Mouse (Mus musculus) olfactory bulb, adult 2 months (tissue): Measurements from ENCODE around the gene C3.

ENCODE experiments used
- CTCF ChIP-seq: fragments of 200-500 bp; IDR thresholded peaks from 2 replicates; pipeline ENCODE4 v1.5.1; 2012; ENCODE audit warnings: low read depth, mild to moderate bottlenecking, low read length, moderate library complexity; ENCODE audit not compliant: insufficient read depth
- POLR2A ChIP-seq: fragments of 200-500 bp; IDR thresholded peaks from 2 replicates; pipeline ENCODE4 v1.6.1; 2012; ENCODE audit warnings: mild to moderate bottlenecking, low read depth, low read length, moderate library complexity; ENCODE audit not compliant: insufficient read depth

DNA sequence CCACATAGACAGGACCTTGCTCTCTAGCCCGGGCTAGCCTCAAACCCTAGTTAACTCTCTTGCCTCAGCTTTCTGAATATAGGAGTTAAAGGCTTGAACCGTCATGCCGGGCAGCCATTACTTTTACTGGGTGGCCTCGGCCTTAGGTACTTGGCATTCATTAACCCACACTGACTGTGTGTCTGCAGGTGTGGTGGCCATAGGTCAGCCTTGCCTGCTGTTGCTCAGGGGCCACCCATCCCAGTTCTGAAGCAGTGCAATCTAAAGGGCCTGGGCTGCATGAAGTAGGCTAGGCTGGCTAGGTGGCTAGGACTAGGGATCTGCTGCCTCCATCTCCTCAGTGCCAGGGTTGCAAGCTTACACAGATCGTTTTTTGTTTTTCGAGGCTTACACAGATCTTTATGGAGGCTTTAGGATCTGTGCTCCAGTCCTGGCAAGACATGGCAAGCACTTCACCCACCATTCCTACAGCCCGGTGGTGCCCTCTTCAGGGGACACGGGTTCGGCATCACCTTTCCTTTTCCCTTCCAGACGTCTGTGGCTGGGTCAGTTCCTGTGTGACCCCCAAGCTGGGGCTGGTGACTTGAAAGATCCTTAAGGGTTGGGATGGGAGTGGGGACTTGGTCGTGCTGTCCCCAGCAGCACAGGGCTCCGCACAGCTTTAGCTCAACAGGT is 6.5 kb upstream of the C3 start:
- TF ChIP-seq POLR2A (no peak), CTCF (no peak)
